Mouse (Mus musculus) myocyte (in vitro differentiated cells): ENCODE results near the gene Phkb.

Experiments used
- CEBPB ChIP-seq: IDR thresholded peaks from 2 replicates; pipeline ENCODE4 v1.6.1; 2011; ENCODE audit warnings: mild to moderate bottlenecking, moderate library complexity; ENCODE audit not compliant: poor library complexity, insufficient read depth, severe bottlenecking
- E2F4 ChIP-seq: IDR thresholded peaks from one replicate; pipeline ENCODE4 v1.6.1; 2011; ENCODE audit warnings: mild to moderate bottlenecking, control low read depth, moderate library complexity; ENCODE audit not compliant: insufficient read depth
- MAX ChIP-seq: IDR thresholded peaks from one replicate; pipeline ENCODE4 v1.6.1; 2011; ENCODE audit warnings: low read depth, mild to moderate bottlenecking, control low read depth
- MYOD1 ChIP-seq, 3 experiments: IDR thresholded peaks; one replicate each; pipeline ENCODE4 v1.6.1; 2011; ENCODE audit warnings: control low read depth in 2 of 3, low read depth in 2 of 3, mild to moderate bottlenecking in 2 of 3, moderate library complexity in 1 of 3; ENCODE audit not compliant: insufficient read length in 2 of 3, control insufficient read depth in 1 of 3
- MYOG ChIP-seq, 3 experiments: IDR thresholded peaks; one replicate each; pipeline ENCODE4 v1.6.1; 2011; ENCODE audit warnings: control low read depth in 2 of 3, low read depth in 2 of 3, mild to moderate bottlenecking in 2 of 3; ENCODE audit not compliant: insufficient read length in 2 of 3, control insufficient read depth in 1 of 3, insufficient read depth in 1 of 3
- POLR2A ChIP-seq: IDR thresholded peaks from one replicate; pipeline ENCODE4 v1.6.1; 2011; ENCODE audit warnings: low read depth, mild to moderate bottlenecking, control low read depth, moderate library complexity; ENCODE audit not compliant: insufficient read length
- POLR2AphosphoS2 ChIP-seq: IDR thresholded peaks from one replicate; pipeline ENCODE4 v1.6.1; 2011; ENCODE audit warnings: low read depth, control low read depth; ENCODE audit not compliant: insufficient read length
- REST ChIP-seq: IDR thresholded peaks from one replicate; pipeline ENCODE4 v1.6.1; 2011; ENCODE audit warnings: mild to moderate bottlenecking, control low read depth, moderate library complexity; ENCODE audit not compliant: insufficient read depth, insufficient read length
- SRF ChIP-seq: IDR thresholded peaks from one replicate; pipeline ENCODE4 v1.6.1; 2011; ENCODE audit warnings: low read depth; ENCODE audit not compliant: control insufficient read depth, insufficient read length
- TCF12 ChIP-seq: IDR thresholded peaks from one replicate; pipeline ENCODE4 v1.6.1; 2011; ENCODE audit warnings: mild to moderate bottlenecking, control low read depth; ENCODE audit not compliant: poor library complexity, insufficient read depth, severe bottlenecking
- USF1 ChIP-seq: IDR thresholded peaks from one replicate; pipeline ENCODE4 v1.6.1; 2011; ENCODE audit warnings: low read depth, mild to moderate bottlenecking, control low read depth, moderate library complexity

- no peak for TF ChIP-seq MAX
- TF ChIP-seq POLR2A: no peak
- no peak for TF ChIP-seq CEBPB
- TF ChIP-seq MYOD1 (IDR thresholded peaks at IDR 0.05; ENCODE audit: control insufficient read depth in 1 of 3, insufficient read length in 2 of 3, low read depth in 2 of 3): no peak
- TF ChIP-seq USF1: no peak
- TF ChIP-seq REST: no peak
- TF ChIP-seq MYOG (IDR thresholded peaks at IDR 0.05; ENCODE audit: control insufficient read depth in 1 of 3, insufficient read depth in 1 of 3, insufficient read length in 2 of 3, low read depth in 2 of 3): no peak
- no peak for TF ChIP-seq E2F4
- no peak for TF ChIP-seq TCF12
- TF ChIP-seq POLR2AphosphoS2: no peak
- TF ChIP-seq SRF: no peak
These were observed 30.9 kb downstream of the Phkb start for GRCm38 (mm10) chr8:85871660-85872059.
